Mouse (Mus musculus) CD4-positive helper T cell, adult 2 months (primary cell): Measurements from ENCODE around the gene Upp2.

Experiments used
- DNase-seq: peaks from one replicate; pipeline ENCODE4 v3.0.0-alpha.2; 2012; ENCODE audit warnings: low read depth, missing footprints, low spot score

Upp2 gene

DNA sequence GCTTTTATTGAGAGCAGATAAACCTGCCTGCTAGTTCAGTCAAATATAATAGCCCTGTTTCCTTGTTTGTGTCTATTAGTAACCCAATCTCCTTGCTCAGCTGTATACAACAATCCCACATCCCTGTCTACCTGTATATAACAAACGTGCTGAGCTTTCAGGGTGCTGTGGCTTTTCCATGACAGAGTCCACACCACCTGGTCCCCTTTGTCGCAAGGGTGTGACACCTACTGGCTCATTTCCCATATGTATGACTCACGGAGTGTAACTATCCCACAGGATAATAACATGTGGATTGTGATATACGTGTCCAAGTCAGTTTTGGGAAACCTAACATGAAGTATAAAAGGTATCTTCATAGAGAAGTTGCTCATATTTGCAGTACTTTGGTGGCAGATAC, 275.3 kb downstream of the Upp2 start:
- DNase-seq = no peak
